Mouse (Mus musculus) myocyte (in vitro differentiated cells): ENCODE results near the gene Gm5475.

Source experiments
- CEBPB ChIP-seq: IDR thresholded peaks from 2 replicates; pipeline ENCODE4 v1.6.1; 2011; ENCODE audit warnings: mild to moderate bottlenecking, moderate library complexity; ENCODE audit not compliant: poor library complexity, insufficient read depth, severe bottlenecking
- E2F4 ChIP-seq: IDR thresholded peaks from one replicate; pipeline ENCODE4 v1.6.1; 2011; ENCODE audit warnings: mild to moderate bottlenecking, control low read depth, moderate library complexity; ENCODE audit not compliant: insufficient read depth
- MAX ChIP-seq: IDR thresholded peaks from one replicate; pipeline ENCODE4 v1.6.1; 2011; ENCODE audit warnings: low read depth, mild to moderate bottlenecking, control low read depth
- MYOD1 ChIP-seq, 3 experiments: IDR thresholded peaks; one replicate each; pipeline ENCODE4 v1.6.1; 2011; ENCODE audit warnings: control low read depth in 2 of 3, low read depth in 2 of 3, mild to moderate bottlenecking in 2 of 3, moderate library complexity in 1 of 3; ENCODE audit not compliant: insufficient read length in 2 of 3, control insufficient read depth in 1 of 3
- MYOG ChIP-seq, 3 experiments: IDR thresholded peaks; one replicate each; pipeline ENCODE4 v1.6.1; 2011; ENCODE audit warnings: control low read depth in 2 of 3, low read depth in 2 of 3, mild to moderate bottlenecking in 2 of 3; ENCODE audit not compliant: insufficient read length in 2 of 3, control insufficient read depth in 1 of 3, insufficient read depth in 1 of 3
- POLR2A ChIP-seq: IDR thresholded peaks from one replicate; pipeline ENCODE4 v1.6.1; 2011; ENCODE audit warnings: low read depth, mild to moderate bottlenecking, control low read depth, moderate library complexity; ENCODE audit not compliant: insufficient read length
- POLR2AphosphoS2 ChIP-seq: IDR thresholded peaks from one replicate; pipeline ENCODE4 v1.6.1; 2011; ENCODE audit warnings: low read depth, control low read depth; ENCODE audit not compliant: insufficient read length
- SRF ChIP-seq: IDR thresholded peaks from one replicate; pipeline ENCODE4 v1.6.1; 2011; ENCODE audit warnings: low read depth; ENCODE audit not compliant: control insufficient read depth, insufficient read length
- TCF12 ChIP-seq: IDR thresholded peaks from one replicate; pipeline ENCODE4 v1.6.1; 2011; ENCODE audit warnings: mild to moderate bottlenecking, control low read depth; ENCODE audit not compliant: poor library complexity, insufficient read depth, severe bottlenecking
- TCF3 ChIP-seq: IDR thresholded peaks from one replicate; pipeline ENCODE4 v1.6.1; 2011; ENCODE audit warnings: low read depth, control low read depth; ENCODE audit not compliant: insufficient read length
- USF1 ChIP-seq: IDR thresholded peaks from one replicate; pipeline ENCODE4 v1.6.1; 2011; ENCODE audit warnings: low read depth, mild to moderate bottlenecking, control low read depth, moderate library complexity

- no peak for TF ChIP-seq TCF3
- no peak for TF ChIP-seq MAX
- TF ChIP-seq POLR2A, result no peak
- TF ChIP-seq MYOD1 (IDR thresholded peaks at IDR 0.05; ENCODE audit: control insufficient read depth in 1 of 3, insufficient read length in 2 of 3, low read depth in 2 of 3), result no peak
- no peak for TF ChIP-seq SRF
- TF ChIP-seq E2F4, result no peak
- TF ChIP-seq USF1, result no peak
- no peak for TF ChIP-seq TCF12
- TF ChIP-seq MYOG (IDR thresholded peaks at IDR 0.05; ENCODE audit: control insufficient read depth in 1 of 3, insufficient read depth in 1 of 3, insufficient read length in 2 of 3, low read depth in 2 of 3), result peak in 1 of 3 experiments; percentile 22
- TF ChIP-seq POLR2AphosphoS2, result no peak
- no peak for TF ChIP-seq CEBPB
These were observed 529 bp downstream of the Gm5475 start for GRCm38 (mm10) chr15:100422476-100422875.
